Mouse (Mus musculus) ES-E14 (cell line): ENCODE data around the gene Igf2bp3.

Experiments
- CHD2 ChIP-seq: IDR thresholded peaks from 2 replicates; pipeline ENCODE4 v1.6.1; 2014; ENCODE audit warnings: mild to moderate bottlenecking, low read depth, low read length, inconsistent platforms
- HCFC1 ChIP-seq: IDR thresholded peaks from 2 replicates; pipeline ENCODE4 v1.6.1; 2012; ENCODE audit warnings: low read length, inconsistent platforms, borderline replicate concordance; ENCODE audit not compliant: insufficient read depth
- MAFK ChIP-seq: IDR thresholded peaks from 2 replicates; pipeline ENCODE4 v1.6.1; 2014; ENCODE audit warnings: mild to moderate bottlenecking, low read depth, low read length, inconsistent platforms; ENCODE audit not compliant: insufficient read depth
- ZC3H11A ChIP-seq: IDR thresholded peaks from 2 replicates; pipeline ENCODE4 v1.6.1; 2012; ENCODE audit warnings: low read depth, mild to moderate bottlenecking, inconsistent platforms, low read length, borderline replicate concordance
- ZNF384 ChIP-seq: IDR thresholded peaks from 2 replicates; pipeline ENCODE4 v1.6.1; 2012; ENCODE audit warnings: low read depth, low read length, inconsistent platforms

DNA sequence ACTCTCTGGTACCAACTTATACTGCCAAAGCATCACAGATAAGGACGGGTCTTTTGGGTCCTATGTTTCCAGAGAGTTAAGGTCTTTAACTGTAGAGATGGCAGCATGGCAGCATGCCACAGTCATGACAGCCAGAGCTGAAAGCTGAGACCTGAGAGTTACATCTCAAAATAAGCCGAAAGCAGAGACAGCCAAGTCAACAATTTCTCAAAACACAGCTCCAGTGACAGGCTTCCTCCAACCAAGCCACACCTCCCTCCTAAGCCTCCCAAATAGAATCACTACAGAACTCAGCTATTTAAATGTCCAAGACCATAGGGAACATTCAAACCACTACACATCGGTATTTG lies 58.0 kb downstream of the Igf2bp3 start:
- TF ChIP-seq MAFK (no peak), CHD2 (no peak), ZC3H11A (no peak), ZNF384 (no peak), HCFC1 (no peak)
